Comparison of ENCODE assay signal across 26 mouse cellular contexts in genomic region chr13:63807979-63808378, GRCm38 (mm10). TPM values are rescaled to one million over a fixed set of nuclear protein-coding genes. Genes with fewer than 3 reads are reported as not detected.
DNase-seq lines count a peak whose midpoint lies in the region; ATAC-seq and TF ChIP-seq lines count a peak whose summit lies in the region.
"Had no signal": no experiment of that assay in that cellular context is flagged by ENCODE, and none has a peak within 500 bp of the region (broad histone marks: within the 10 kb centered on the region; RNA-seq: fewer than 3 reads in every experiment).

No protein-coding gene starts in this region.

- H3K4me3 ChIP-seq in midbrain, embryonic 11.5 days (ENCODE audit: low read depth, low read length), result no peak overlapping the region
- H3K4me3 ChIP-seq in midbrain, embryonic 10.5 days, result no peak overlapping the region
- H3K4me3 ChIP-seq in layer of hippocampus, adult 2 months, result no peak overlapping the region
- H3K4me3 ChIP-seq: hindbrain, embryonic 10.5 days; kidney, embryonic 15.5 days; left cerebral cortex, adult 2 months; limb, embryonic 15.5 days; lung, embryonic 15.5 days; neural tube, embryonic 15.5 days had no signal

- no peaks in the 10 kb centered on the region for H3K36me3 ChIP-seq in midbrain, embryonic 11.5 days (ENCODE audit: control insufficient read depth, insufficient read depth, low read length)
- H3K36me3 ChIP-seq in midbrain, embryonic 10.5 days, result no peaks in the 10 kb centered on the region
- H3K36me3 ChIP-seq: hindbrain, embryonic 10.5 days; kidney, embryonic 15.5 days; limb, embryonic 15.5 days; lung, embryonic 15.5 days; neural tube, embryonic 15.5 days had no signal

- no peak overlapping the region for H3K9ac ChIP-seq in midbrain, embryonic 11.5 days (ENCODE audit: low read length)
- H3K9ac ChIP-seq: kidney, embryonic 15.5 days; limb, embryonic 15.5 days; liver, embryonic 14.5 days; lung, embryonic 15.5 days; neural tube, embryonic 15.5 days had no signal

- ATAC-seq in midbrain, embryonic 11.5 days (ENCODE audit: low FRiP score), result no peak
- ATAC-seq: forebrain, embryonic 14.5 days; hindbrain, embryonic 16.5 days; intestine, postnatal 0 days had no signal

- H3K27me3 ChIP-seq in midbrain, embryonic 11.5 days (ENCODE audit: control insufficient read depth, insufficient read depth, low read length), result no peaks in the 10 kb centered on the region
- H3K27me3 ChIP-seq in midbrain, embryonic 10.5 days (ENCODE audit: low read depth, poor library complexity, severe bottlenecking), result no peaks in the 10 kb centered on the region
- H3K27me3 ChIP-seq: kidney, embryonic 15.5 days; limb, embryonic 15.5 days; lung, embryonic 15.5 days; neural tube, embryonic 15.5 days had no signal

- TF ChIP-seq CTCF in layer of hippocampus, adult 2 months (conservative IDR thresholded peaks at IDR 0.05), result no peak

- no peaks in the 10 kb centered on the region for H3K9me3 ChIP-seq in midbrain, embryonic 11.5 days (ENCODE audit: control insufficient read depth, low read length)
- H3K9me3 ChIP-seq in midbrain, embryonic 10.5 days (replicated peaks), result no peaks in the 10 kb centered on the region
- H3K9me3 ChIP-seq: hindbrain, embryonic 10.5 days; kidney, embryonic 15.5 days; limb, embryonic 15.5 days; lung, embryonic 15.5 days; neural tube, embryonic 15.5 days had no signal

- 0 out of 2 replicates have a peak, but pooled peaks cover 3% of the 10 kb centered on the region for H3K4me1 ChIP-seq in midbrain, embryonic 11.5 days (ENCODE audit: control insufficient read depth, insufficient read depth, low read length)
- peaks cover 22% of the 10 kb centered on the region for H3K4me1 ChIP-seq in midbrain, embryonic 10.5 days
- H3K4me1 ChIP-seq: kidney, embryonic 15.5 days; limb, embryonic 15.5 days; lung, embryonic 15.5 days; neural tube, embryonic 15.5 days had no signal

- peak; percentile 41 for DNase-seq in midbrain, embryonic 11.5 days (ENCODE audit: low spot score, missing footprints)
- no peak for DNase-seq in midbrain, embryonic 10.5 days (ENCODE audit: low spot score)
- peak; percentile 23 for DNase-seq in induced T-regulatory cell, adult 2 months (ENCODE audit: low read depth)
- peak; percentile 68 for DNase-seq in thymus, postnatal 0 days (ENCODE audit: low spot score)
- DNase-seq in layer of hippocampus, adult 2 months (ENCODE audit: low spot score in 2 of 2), result no peak
- no peak for DNase-seq in right cerebral cortex, postnatal 4 days
- no peak for DNase-seq in ovary, postnatal 36 days (ENCODE audit: low spot score)
- no peak for DNase-seq in lung, postnatal 14 days
- DNase-seq: adrenal gland, postnatal 14 days; cerebellum, adult 8-10 months; gastrocnemius, postnatal 10 days; kidney, postnatal 36 days; layer of hippocampus, adult 9-11 months; left cerebral cortex, postnatal 4 days; lung, postnatal 4 days had no signal

- WGBS in midbrain, embryonic 11.5 days, result 89% methylated on average over 3 of the region's 3 CpGs
- 93% methylated on average over 3 of the region's 3 CpGs for WGBS in midbrain, embryonic 10.5 days

- no peak overlapping the region for H3K4me2 ChIP-seq in midbrain, embryonic 11.5 days
- H3K4me2 ChIP-seq: heart, embryonic 11.5 days; kidney, embryonic 15.5 days; limb, embryonic 15.5 days; lung, embryonic 15.5 days; neural tube, embryonic 15.5 days had no signal

- H3K27ac ChIP-seq in midbrain, embryonic 11.5 days (ENCODE audit: low read depth, low read length), result no peak overlapping the region
- H3K27ac ChIP-seq in midbrain, embryonic 10.5 days (replicated peaks), result no peak overlapping the region
- H3K27ac ChIP-seq in layer of hippocampus, adult 2 months, result no peak overlapping the region
- H3K27ac ChIP-seq: hindbrain, embryonic 10.5 days; kidney, embryonic 15.5 days; left cerebral cortex, adult 2 months; limb, embryonic 15.5 days; liver, embryonic 14.5 days; lung, embryonic 15.5 days; neural tube, embryonic 15.5 days had no signal

RNA-seq across cellular contexts. Expression of gene Ercc6l2, which starts 7.1 kb away (rescaled TPM):
- polyA plus RNA-seq in midbrain, embryonic 11.5 days (2014; fragmentation: Nextera tagmentation; extraction: Ambion mirVana), result 23.6 and 26.8 TPM in 2 replicates
- 21.6 and 23.0 TPM in 2 replicates for polyA plus RNA-seq in midbrain, embryonic 10.5 days (2016; fragmentation: Nextera tagmentation; extraction: Ambion mirVana)
- 18.5 and 19.8 TPM in 2 replicates for polyA plus RNA-seq in thymus, postnatal 0 days (2015; fragmentation: Nextera tagmentation; extraction: Ambion mirVana)
- total RNA-seq in layer of hippocampus, adult 2 months (2021), result 10 to 100 TPM; 19.6 to 21.1 TPM

Comparison
In these comparisons a context has a peak if more than half of its experiments do, and no peak if none do; other contexts are left out.
1. DNase-seq: peak in midbrain, embryonic 11.5 days (single experiment), induced T-regulatory cell, adult 2 months (single experiment) and thymus, postnatal 0 days (single experiment); none in midbrain, embryonic 10.5 days (single experiment), layer of hippocampus, adult 2 months (0 of 2), right cerebral cortex, postnatal 4 days (single experiment), ovary, postnatal 36 days (single experiment) and lung, postnatal 14 days (single experiment).